Mouse (Mus musculus) embryonic facial prominence, embryonic 11.5 days (tissue): ENCODE results near the gene Yes1. TPM values are rescaled to one million over a fixed set of nuclear protein-coding genes. Genes with fewer than 3 reads are reported as not detected.

Experiments used
- ATAC-seq: fragments of 200-750 bp; cut with Nextera tagmentation; replicated peaks from 2 replicates; pipeline ENCODE4 v1.8.0; 2017; ENCODE audit warnings: low read depth; ENCODE audit not compliant: insufficient number of reproducible peaks, low FRiP score, low TSS enrichment
- DNase-seq: peaks from one replicate; pipeline ENCODE4 v3.0.0-alpha.2; 2015; ENCODE audit warnings: low spot score
- H3K27ac ChIP-seq: fragments of 300-500 bp; sonication (generic); replicated peaks from 2 replicates; pipeline ENCODE4 v1.5.1; 2014; ENCODE audit warnings: mild to moderate bottlenecking, low read depth, low read length, control low read depth
- H3K27me3 ChIP-seq: fragments of 300-500 bp; sonication (generic); 2 replicates; pipeline ENCODE4 v1.6.1; 2014; ENCODE audit warnings: mild to moderate bottlenecking, low read length, moderate library complexity, mixed read lengths; ENCODE audit not compliant: control insufficient read depth, insufficient read depth
- H3K36me3 ChIP-seq: fragments of 300-500 bp; sonication (generic); replicated peaks from 2 replicates; pipeline ENCODE4 v1.6.1; 2014; ENCODE audit warnings: low read depth, mild to moderate bottlenecking, low read length, moderate library complexity, mixed read lengths; ENCODE audit not compliant: control insufficient read depth, insufficient read depth
- H3K4me1 ChIP-seq: fragments of 300-500 bp; sonication (generic); 2 replicates; pipeline ENCODE4 v1.6.1; 2014; ENCODE audit warnings: low read length, mixed read lengths; ENCODE audit not compliant: control insufficient read depth, insufficient read depth
- H3K4me2 ChIP-seq: fragments of 300-500 bp; sonication (generic); 2 replicates; pipeline ENCODE4 v1.6.1; 2014; ENCODE audit warnings: low read depth, mild to moderate bottlenecking, control low read depth, low read length, moderate library complexity
- H3K4me3 ChIP-seq: fragments of 300-500 bp; sonication (generic); 2 replicates; pipeline ENCODE4 v1.5.1; 2014; ENCODE audit warnings: low read depth, low read length, control low read depth
- H3K9ac ChIP-seq: fragments of 300-500 bp; sonication (generic); replicated peaks from 2 replicates; pipeline ENCODE4 v1.6.1; 2014; ENCODE audit warnings: mild to moderate bottlenecking, control low read depth, low read length
- H3K9me3 ChIP-seq: fragments of 300-500 bp; sonication (generic); replicated peaks from 2 replicates; pipeline ENCODE4 v1.6.1; 2016; ENCODE audit warnings: mild to moderate bottlenecking, low read length, inconsistent platforms, mixed read lengths; ENCODE audit not compliant: control insufficient read depth
- WGBS: fragments of 180-500 bp; shearing (Covaris S2); extraction: QIAGEN DNeasy Blood & Tissue Kit; methylation state at CpG from one replicate; pipeline ENCODE4 v1.1.7; 2014; 5-methylcytosine and 5-hydroxymethylcytosine counted together
- polyA plus RNA-seq: library from polyadenylated mRNA; unstranded; fragments of >200 nt; fragmentation: Nextera tagmentation; extraction: Ambion mirVana; gene quantifications from 2 replicates; pipeline ENCODE4 v1.2.1, GENCODE M21; 2014

The Yes1 gene
- polyA plus RNA-seq: 28.9 and 30.8 TPM in 2 replicates

DNA sequence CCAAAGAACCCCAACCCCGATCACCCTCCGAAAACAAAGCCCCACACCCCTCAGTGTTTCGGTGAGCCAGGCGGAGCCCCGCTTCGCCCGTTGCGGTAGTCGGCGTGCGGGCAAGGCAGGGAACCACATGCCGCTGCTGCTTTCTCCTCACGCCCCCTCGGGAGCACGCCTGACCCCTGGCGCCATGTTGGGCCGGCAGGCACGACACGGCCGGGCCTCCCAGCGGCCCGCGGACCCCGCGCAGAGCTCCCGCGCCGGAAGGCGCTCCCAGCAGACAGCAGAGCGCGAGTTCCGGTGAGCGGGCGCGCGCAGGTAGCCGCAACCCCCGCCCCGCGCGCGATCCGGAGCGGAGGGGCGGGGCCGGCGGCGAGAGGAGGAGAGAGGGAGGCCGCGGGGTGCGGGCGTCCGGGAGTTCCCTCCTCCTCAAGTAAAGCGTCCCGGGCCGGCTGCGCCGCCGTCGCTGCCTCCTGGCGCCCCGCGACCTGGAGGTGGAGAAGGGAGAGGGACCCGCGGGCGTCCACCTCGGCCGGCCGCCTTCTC, at the start of gene Yes1:
Gene Yes1 (plus strand): TSS at position 371 of the 540 bp plus-strand sequence.
- Histone ChIP-seq H3K27ac (peak within 1 kb of the TSS; percentile 87), H3K9me3 (no peaks in the 10 kb centered on the region), H3K9ac (peak within 1 kb of the TSS; percentile 95), H3K27me3 (no peaks in the 10 kb centered on the region), H3K4me3 (peak within 1 kb of the TSS; percentile 84), H3K4me1 (no peaks in the 10 kb centered on the region), H3K4me2 (peak within 1 kb of the TSS; percentile 73), H3K36me3 (no peaks in the 10 kb centered on the region)
- peak; percentile 91 for ATAC-seq
- WGBS: under 1% methylated on average over 39 of the region's 69 CpGs
- peak; percentile 93 for DNase-seq

GRCm38 (mm10) chr5:32564697-32565096, 46.3 kb upstream of the Yes1 start:
- H3K27me3 ChIP-seq: no peaks in the 10 kb centered on the region
- ATAC-seq: no peak
- WGBS: 86% methylated on average over 1 of the region's 1 CpGs
- no peak for DNase-seq
- H3K27ac ChIP-seq: no peak overlapping the region
- H3K9ac ChIP-seq: no peak overlapping the region
- no peak overlapping the region for H3K4me2 ChIP-seq
- H3K36me3 ChIP-seq: no peaks in the 10 kb centered on the region
- no peaks in the 10 kb centered on the region for H3K4me1 ChIP-seq
- H3K9me3 ChIP-seq: no peaks in the 10 kb centered on the region
- no peak overlapping the region for H3K4me3 ChIP-seq

DNA sequence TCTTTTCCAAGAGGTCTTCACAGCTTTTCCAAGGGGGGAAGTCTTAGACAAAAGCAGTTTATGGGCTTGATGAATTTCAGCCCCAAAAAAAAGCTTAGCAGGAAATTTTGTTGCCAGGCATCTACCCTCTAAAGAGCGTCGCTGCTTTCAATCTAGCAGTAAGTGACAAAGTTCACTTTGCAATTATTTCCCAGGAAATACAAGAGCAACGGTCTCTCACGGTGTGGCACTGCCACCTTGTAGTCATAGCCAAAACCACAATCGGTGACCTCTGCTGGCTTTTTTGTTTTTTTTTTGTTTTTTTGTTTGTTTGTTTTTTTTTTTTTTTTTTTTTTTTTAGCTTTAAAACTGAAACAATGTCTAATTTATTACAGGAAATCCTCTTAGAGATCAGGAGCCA, 39.2 kb upstream of the Yes1 start:
- no peaks in the 10 kb centered on the region for H3K36me3 ChIP-seq
- WGBS: 68% methylated on average over 5 of the region's 5 CpGs
- DNase-seq: no peak
- H3K4me1 ChIP-seq: no peaks in the 10 kb centered on the region
- no peak overlapping the region for H3K4me3 ChIP-seq
- no peaks in the 10 kb centered on the region for H3K27me3 ChIP-seq
- no peak overlapping the region for H3K27ac ChIP-seq
- ATAC-seq: no peak
- no peak overlapping the region for H3K9ac ChIP-seq
- no peaks in the 10 kb centered on the region for H3K9me3 ChIP-seq
- no peak overlapping the region for H3K4me2 ChIP-seq

DNA sequence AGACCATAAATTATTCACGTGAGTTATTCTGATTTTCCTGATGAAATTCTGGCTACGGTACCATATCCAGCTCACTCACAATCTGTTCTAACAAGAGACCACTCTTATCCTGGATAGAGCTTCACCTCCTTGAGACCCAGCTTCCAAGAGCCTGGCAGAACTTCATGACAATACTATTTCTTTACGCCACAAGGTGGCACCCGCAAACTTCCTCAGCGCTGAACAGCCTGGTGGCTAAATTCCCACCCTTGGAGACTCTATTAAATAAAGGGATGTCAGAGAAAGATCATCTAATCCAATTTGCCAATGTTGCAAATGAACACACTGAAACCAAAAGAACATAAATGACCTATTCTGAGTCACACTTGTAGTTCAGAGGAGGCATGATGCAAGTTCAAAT, 22.8 kb upstream of the Yes1 start:
- ATAC-seq: no peak

DNA sequence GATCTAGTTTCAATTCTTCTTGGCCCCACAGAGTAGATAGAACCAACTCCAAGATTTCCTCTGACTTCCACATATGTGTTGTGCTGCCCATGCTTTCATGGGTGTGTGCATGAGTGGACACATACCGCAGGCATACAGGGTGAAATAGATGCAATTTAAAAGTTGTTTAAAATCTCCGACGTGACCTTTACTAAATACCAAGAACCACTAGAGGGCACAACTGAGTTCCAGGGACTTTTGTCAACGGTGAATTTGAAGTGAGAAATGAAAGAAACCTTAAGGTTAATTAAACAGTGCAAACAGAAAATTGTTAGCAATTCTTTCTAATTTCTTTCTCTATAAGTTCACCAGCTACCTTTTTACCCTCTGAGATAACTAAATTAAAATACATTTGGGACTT, 17.2 kb upstream of the Yes1 start:
- H3K27ac ChIP-seq: no peak overlapping the region
- no peaks in the 10 kb centered on the region for H3K36me3 ChIP-seq
- no peak overlapping the region for H3K4me2 ChIP-seq
- H3K9ac ChIP-seq: no peak overlapping the region
- H3K9me3 ChIP-seq: no peaks in the 10 kb centered on the region
- H3K27me3 ChIP-seq: no peaks in the 10 kb centered on the region
- DNase-seq: peak; percentile 55
- H3K4me3 ChIP-seq: no peak overlapping the region
- no peak for ATAC-seq
- WGBS: 21% methylated on average over 4 of the region's 4 CpGs
- H3K4me1 ChIP-seq: no peaks in the 10 kb centered on the region

More for the DNA sequence above, 22.8 kb upstream of the Yes1 start:
- no peaks in the 10 kb centered on the region for H3K36me3 ChIP-seq
- no peak overlapping the region for H3K4me3 ChIP-seq
- H3K9ac ChIP-seq: no peak overlapping the region
- H3K4me1 ChIP-seq: no peaks in the 10 kb centered on the region
- WGBS: 16% methylated on average over 5 of the region's 5 CpGs
- no peaks in the 10 kb centered on the region for H3K27me3 ChIP-seq
- H3K9me3 ChIP-seq: no peaks in the 10 kb centered on the region
- peak; percentile 77 for DNase-seq
- no peak overlapping the region for H3K27ac ChIP-seq
- no peak overlapping the region for H3K4me2 ChIP-seq

DNA sequence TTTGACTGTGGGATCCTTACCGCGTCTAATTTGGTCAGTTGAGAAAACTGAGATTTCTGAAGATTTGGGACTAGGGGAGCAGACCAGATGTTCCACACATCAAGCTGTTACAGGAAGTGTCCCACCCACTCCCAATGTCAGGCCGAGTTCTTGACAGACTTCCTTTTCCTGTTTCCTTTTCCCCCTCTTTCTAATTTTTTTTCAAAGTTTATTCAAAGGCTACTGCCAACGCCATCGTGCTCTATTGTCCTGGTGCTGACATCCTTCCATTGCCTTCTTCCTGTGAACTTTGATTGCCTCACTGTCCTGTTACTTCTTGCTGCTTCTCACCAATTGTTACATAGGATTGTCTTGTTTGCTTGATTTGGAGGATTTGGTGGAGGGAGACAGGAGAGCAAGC, 16.6 kb upstream of the Yes1 start:
- Histone ChIP-seq H3K4me3 (no peak overlapping the region), H3K4me2 (no peak overlapping the region), H3K9me3 (no peaks in the 10 kb centered on the region), H3K27ac (no peak overlapping the region), H3K9ac (no peak overlapping the region), H3K4me1 (no peaks in the 10 kb centered on the region), H3K36me3 (no peaks in the 10 kb centered on the region), H3K27me3 (no peaks in the 10 kb centered on the region)
- DNase-seq (no peak), ATAC-seq (no peak)
- WGBS: 63% methylated on average over 5 of the region's 5 CpGs

- 89% methylated on average over 1 of the region's 1 CpGs for WGBS
- Histone ChIP-seq H3K9me3 (no peaks in the 10 kb centered on the region), H3K9ac (no peak overlapping the region), H3K4me2 (no peak overlapping the region), H3K27ac (no peak overlapping the region), H3K4me3 (no peak overlapping the region), H3K36me3 (no peaks in the 10 kb centered on the region), H3K27me3 (no peaks in the 10 kb centered on the region), H3K4me1 (no peaks in the 10 kb centered on the region)
- no peak for DNase-seq
- no peak for ATAC-seq
Observed at GRCm38 (mm10) chr5:32605911-32606310, 5.1 kb upstream of the Yes1 start.

DNA sequence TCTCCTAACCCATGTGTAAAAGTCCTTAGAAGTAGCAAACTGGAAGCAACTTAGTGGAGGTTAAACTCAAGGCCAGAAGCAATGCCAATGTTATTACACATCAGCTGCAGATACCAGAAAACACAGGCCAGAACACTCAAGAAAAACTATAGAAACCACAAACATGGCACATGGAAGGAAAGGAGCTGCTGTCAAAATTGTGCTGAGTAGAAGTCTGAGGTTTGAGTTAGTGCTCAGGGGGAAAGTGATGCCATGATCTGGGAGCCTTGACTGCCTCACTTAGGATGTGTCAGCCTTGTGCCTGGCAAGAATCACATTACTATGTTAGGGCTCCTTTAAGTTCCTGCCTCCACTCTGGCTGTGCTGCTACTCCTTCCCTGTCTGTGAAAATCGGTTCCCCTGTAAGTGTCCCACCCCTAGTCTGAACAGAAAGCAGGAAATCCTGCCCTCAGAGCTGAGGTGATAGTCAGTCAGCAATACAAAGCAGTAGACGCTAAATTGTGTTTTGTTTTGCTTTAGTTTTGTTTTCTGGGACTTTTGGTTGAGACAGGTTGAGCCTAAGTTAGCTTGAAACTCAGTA, 3.1 kb upstream of the Yes1 start:
- Histone ChIP-seq H3K27ac (no peak overlapping the region), H3K4me1 (no peaks in the 10 kb centered on the region), H3K36me3 (no peaks in the 10 kb centered on the region), H3K9me3 (no peaks in the 10 kb centered on the region), H3K4me2 (no peak overlapping the region), H3K27me3 (no peaks in the 10 kb centered on the region), H3K4me3 (no peak overlapping the region), H3K9ac (no peak overlapping the region)
- WGBS: 42% methylated on average over 2 of the region's 2 CpGs
- ATAC-seq (no peak), DNase-seq (no peak)
